Mouse (Mus musculus): ENCODE results near the gene Clip4. TPM values are rescaled to one million over a fixed set of nuclear protein-coding genes. Genes with fewer than 3 reads are reported as not detected.

Clip4 gene
- total and polyA plus RNA-seq, 2 experiments from 2014 or later: 15.8 to 16.9 TPM

- ATAC-seq (ENCODE audit: low FRiP score) (no peak), DNase-seq (ENCODE audit: low spot score) (peak; percentile 34)
- no peaks in the 10 kb centered on the region for H3K4me1 ChIP-seq (ENCODE audit: insufficient read depth, low read length)
- WGBS: 31% methylated on average over 5 of the region's 5 CpGs
- H3K4me2 ChIP-seq (ENCODE audit: low read depth, low read length, poor library complexity, severe bottlenecking): no peak overlapping the region
- TF ChIP-seq CTCF (IDR thresholded peaks at IDR 0.05): no peak
- no peak overlapping the region for H3K27ac ChIP-seq (ENCODE audit: low read depth, low read length)
- H3K4me3 ChIP-seq (ENCODE audit: low read depth, low read length): no peak overlapping the region
- no peaks in the 10 kb centered on the region for H3K36me3 ChIP-seq (ENCODE audit: insufficient read depth, low read length)
- H3K9me3 ChIP-seq (ENCODE audit: low read length): no peaks in the 10 kb centered on the region
- H3K9ac ChIP-seq (replicated peaks; ENCODE audit: low read length, poor library complexity, severe bottlenecking): no peak overlapping the region
- H3K27me3 ChIP-seq (ENCODE audit: insufficient read depth, low read length): no peaks in the 10 kb centered on the region
These were observed 25.3 kb upstream of the Clip4 start for GRCm38 (mm10) chr17:71742935-71743334.

GRCm38 (mm10) chr17:71746114-71746513 lies 22.2 kb upstream of the Clip4 start:
- WGBS: 75% methylated on average over 9 of the region's 9 CpGs
- DNase-seq (ENCODE audit: low spot score): peak; percentile 19
- no peak for ATAC-seq (ENCODE audit: low FRiP score)

GRCm38 (mm10) chr17:71747561-71747960 lies 20.7 kb upstream of the Clip4 start:
- Histone ChIP-seq H3K4me3 (ENCODE audit: low read depth, low read length) (no peak overlapping the region), H3K9me3 (ENCODE audit: low read length) (no peaks in the 10 kb centered on the region), H3K36me3 (ENCODE audit: insufficient read depth, low read length) (no peaks in the 10 kb centered on the region), H3K4me1 (ENCODE audit: insufficient read depth, low read length) (no peaks in the 10 kb centered on the region), H3K4me2 (ENCODE audit: low read depth, low read length, poor library complexity, severe bottlenecking) (no peak overlapping the region), H3K9ac (replicated peaks; ENCODE audit: low read length, poor library complexity, severe bottlenecking) (no peak overlapping the region), H3K27ac (ENCODE audit: low read depth, low read length) (no peak overlapping the region), H3K27me3 (ENCODE audit: insufficient read depth, low read length) (no peaks in the 10 kb centered on the region)
- DNase-seq (ENCODE audit: low spot score) (no peak), ATAC-seq (ENCODE audit: low FRiP score) (no peak)
- no peak for TF ChIP-seq CTCF (IDR thresholded peaks at IDR 0.05)
- WGBS: 59% methylated on average over 8 of the region's 8 CpGs

More at GRCm38 (mm10) chr17:71746114-71746513, 22.2 kb upstream of the Clip4 start:
- no peak overlapping the region for H3K9ac ChIP-seq (replicated peaks; ENCODE audit: low read length, poor library complexity, severe bottlenecking)
- no peak for TF ChIP-seq CTCF (IDR thresholded peaks at IDR 0.05)
- no peaks in the 10 kb centered on the region for H3K4me1 ChIP-seq (ENCODE audit: insufficient read depth, low read length)
- H3K4me2 ChIP-seq (ENCODE audit: low read depth, low read length, poor library complexity, severe bottlenecking): no peak overlapping the region
- no peaks in the 10 kb centered on the region for H3K27me3 ChIP-seq (ENCODE audit: insufficient read depth, low read length)
- H3K9me3 ChIP-seq (ENCODE audit: low read length): no peaks in the 10 kb centered on the region
- no peak overlapping the region for H3K4me3 ChIP-seq (ENCODE audit: low read depth, low read length)
- no peak overlapping the region for H3K27ac ChIP-seq (ENCODE audit: low read depth, low read length)
- no peaks in the 10 kb centered on the region for H3K36me3 ChIP-seq (ENCODE audit: insufficient read depth, low read length)

- no peak for ATAC-seq (ENCODE audit: low FRiP score)
- DNase-seq (ENCODE audit: low spot score): no peak
- no peak overlapping the region for H3K27ac ChIP-seq (ENCODE audit: low read depth, low read length)
- H3K9me3 ChIP-seq (ENCODE audit: low read length): no peaks in the 10 kb centered on the region
- H3K4me3 ChIP-seq (ENCODE audit: low read depth, low read length): no peak overlapping the region
- H3K27me3 ChIP-seq (ENCODE audit: insufficient read depth, low read length): no peaks in the 10 kb centered on the region
- no peaks in the 10 kb centered on the region for H3K36me3 ChIP-seq (ENCODE audit: insufficient read depth, low read length)
- no peaks in the 10 kb centered on the region for H3K4me1 ChIP-seq (ENCODE audit: insufficient read depth, low read length)
- TF ChIP-seq CTCF (IDR thresholded peaks at IDR 0.05): no peak
- WGBS: 89% methylated on average over 9 of the region's 9 CpGs
- H3K9ac ChIP-seq (replicated peaks; ENCODE audit: low read length, poor library complexity, severe bottlenecking): no peak overlapping the region
- no peak overlapping the region for H3K4me2 ChIP-seq (ENCODE audit: low read depth, low read length, poor library complexity, severe bottlenecking)
These were observed 18.6 kb upstream of the Clip4 start for GRCm38 (mm10) chr17:71749616-71750168.

GRCm38 (mm10) chr17:71752831-71753230 lies 15.4 kb upstream of the Clip4 start, which contains the start of gene Pcare:
Gene Pcare (minus strand): TSS chr17:71752894.
- WGBS: 48% methylated on average over 10 of the region's 10 CpGs
- no peak within 1 kb of the TSS for H3K4me3 ChIP-seq (ENCODE audit: low read depth, low read length)
- DNase-seq (ENCODE audit: low spot score) (no peak), ATAC-seq (ENCODE audit: low FRiP score) (no peak)
- H3K27ac ChIP-seq (ENCODE audit: low read depth, low read length): no peak within 1 kb of the TSS
- no peaks in the 10 kb centered on the region for H3K9me3 ChIP-seq (ENCODE audit: low read length)
- H3K4me2 ChIP-seq (ENCODE audit: low read depth, low read length, poor library complexity, severe bottlenecking): no peak within 1 kb of the TSS
- H3K9ac ChIP-seq (replicated peaks; ENCODE audit: low read length, poor library complexity, severe bottlenecking): no peak within 1 kb of the TSS
- H3K4me1 ChIP-seq (ENCODE audit: insufficient read depth, low read length): no peaks in the 10 kb centered on the region
- no peaks in the 10 kb centered on the region for H3K27me3 ChIP-seq (ENCODE audit: insufficient read depth, low read length)
- TF ChIP-seq CTCF (IDR thresholded peaks at IDR 0.05): no peak
- no peaks in the 10 kb centered on the region for H3K36me3 ChIP-seq (ENCODE audit: insufficient read depth, low read length)

- 78% methylated on average over 7 of the region's 7 CpGs for WGBS
- H3K9ac ChIP-seq (replicated peaks; ENCODE audit: low read length, poor library complexity, severe bottlenecking): no peak overlapping the region
- no peak overlapping the region for H3K4me3 ChIP-seq (ENCODE audit: low read depth, low read length)
- no peaks in the 10 kb centered on the region for H3K36me3 ChIP-seq (ENCODE audit: insufficient read depth, low read length)
- no peak for DNase-seq (ENCODE audit: low spot score)
- H3K4me1 ChIP-seq (ENCODE audit: insufficient read depth, low read length): no peaks in the 10 kb centered on the region
- TF ChIP-seq CTCF (IDR thresholded peaks at IDR 0.05): no peak
- H3K4me2 ChIP-seq (ENCODE audit: low read depth, low read length, poor library complexity, severe bottlenecking): no peak overlapping the region
- ATAC-seq (ENCODE audit: low FRiP score): no peak
- H3K27ac ChIP-seq (ENCODE audit: low read depth, low read length): no peak overlapping the region
- H3K27me3 ChIP-seq (ENCODE audit: insufficient read depth, low read length): no peaks in the 10 kb centered on the region
- no peaks in the 10 kb centered on the region for H3K9me3 ChIP-seq (ENCODE audit: low read length)
These were observed 7.7 kb upstream of the Clip4 start for GRCm38 (mm10) chr17:71760536-71760935.

All from midbrain, postnatal 0 days (tissue).